Mouse (Mus musculus) CH12.LX (cell line): Measurements from ENCODE around the gene Tyms. TPM values are rescaled to one million over a fixed set of nuclear protein-coding genes. Genes with fewer than 3 reads are reported as not detected.

Experiments
- DNase-seq: peaks from one replicate; pipeline ENCODE4 v3.0.0-alpha.2; 2013; ENCODE audit errors: extremely low read depth
- H3K27ac ChIP-seq: 2 replicates; pipeline ENCODE4 v1.5.1; 2012; ENCODE audit warnings: low read depth, mild to moderate bottlenecking, control low read depth, moderate library complexity; ENCODE audit not compliant: insufficient read depth
- H3K27me3 ChIP-seq: replicated peaks from 2 replicates; pipeline ENCODE3; 2012; ENCODE audit warnings: inconsistent platforms
- H3K36me3 ChIP-seq, 2 experiments: replicated peaks in 1 of 2; 2 replicates each; pipeline versions ENCODE3 to v1.6.1; 2012; ENCODE audit warnings: inconsistent platforms in 1 of 2, low read length in 1 of 2, mild to moderate bottlenecking in 1 of 2, mixed read lengths in 1 of 2, moderate library complexity in 1 of 2; ENCODE audit not compliant: control insufficient read depth in 1 of 2, insufficient read depth in 1 of 2
- H3K4me1 ChIP-seq, 2 experiments: 2 replicates each; pipeline ENCODE4 v1.6.1; 2012; ENCODE audit warnings: inconsistent platforms in 1 of 2, moderate library complexity in 1 of 2; ENCODE audit not compliant: insufficient read depth in 2 of 2, control insufficient read depth in 1 of 2
- H3K4me2 ChIP-seq: 2 replicates; pipeline ENCODE4 v1.6.1; 2012; ENCODE audit warnings: low read depth, mild to moderate bottlenecking, control low read depth; ENCODE audit not compliant: poor library complexity, insufficient read depth, severe bottlenecking
- H3K4me3 ChIP-seq, 3 experiments: fragments of 150-350 bp in 1 of 3; sonication (generic) in 1 of 3; replicated peaks in 1 of 3; 2 replicates each; pipeline versions ENCODE3 to v1.5.1; 2011 to 2012; ENCODE audit warnings: low read depth in 2 of 3, low read length in 2 of 3, mild to moderate bottlenecking in 2 of 3, moderate library complexity in 2 of 3, control low read depth in 1 of 3, improper control_type of control experiment in 1 of 3, inconsistent platforms in 1 of 3, mixed read lengths in 1 of 3; ENCODE audit not compliant: poor library complexity in 1 of 3
- H3K79me2 ChIP-seq: replicated peaks from 2 replicates; pipeline ENCODE4 v1.6.1; 2012; ENCODE audit warnings: mild to moderate bottlenecking, moderate library complexity; ENCODE audit not compliant: control insufficient read depth, poor library complexity, insufficient read depth, severe bottlenecking; ENCODE audit errors: extremely low read depth
- H3K9ac ChIP-seq: 2 replicates; pipeline ENCODE4 v1.6.1; 2012; ENCODE audit warnings: low read depth, mild to moderate bottlenecking, control low read depth, moderate library complexity; ENCODE audit not compliant: insufficient read depth
- H3K9me3 ChIP-seq: replicated peaks from 2 replicates; pipeline ENCODE3; 2012; ENCODE audit warnings: low read length, inconsistent platforms, mixed read lengths
- BHLHE40 ChIP-seq: IDR thresholded peaks from 2 replicates; pipeline ENCODE4 v1.6.1; 2011; ENCODE audit warnings: mild to moderate bottlenecking, low read depth, low read length, improper control_type of control experiment
- CHD2 ChIP-seq: IDR thresholded peaks from 2 replicates; pipeline ENCODE4 v1.6.1; 2011; ENCODE audit warnings: low read length, improper control_type of control experiment
- CTCF ChIP-seq, 2 experiments: IDR thresholded peaks in 1 of 2; conservative IDR thresholded peaks in 1 of 2; 2 replicates each; pipeline ENCODE4 v1.5.1; 2011 to 2012; ENCODE audit warnings: low read depth in 2 of 2, low read length in 2 of 2, improper control_type of control experiment in 1 of 2, inconsistent platforms in 1 of 2, mild to moderate bottlenecking in 1 of 2, moderate library complexity in 1 of 2
- E2F4 ChIP-seq: IDR thresholded peaks from 2 replicates; pipeline ENCODE4 v1.6.1; 2011; ENCODE audit warnings: low read depth, low read length, improper control_type of control experiment; ENCODE audit not compliant: insufficient replicate concordance
- ELF1 ChIP-seq: IDR thresholded peaks from 2 replicates; pipeline ENCODE4 v1.6.1; 2014; ENCODE audit warnings: low read depth, mild to moderate bottlenecking, inconsistent platforms, low read length, improper control_type of control experiment
- EP300 ChIP-seq: IDR thresholded peaks from 2 replicates; pipeline ENCODE4 v1.6.1; 2011; ENCODE audit warnings: low read length, improper control_type of control experiment
- ETS1 ChIP-seq: conservative IDR thresholded peaks from 2 replicates; pipeline ENCODE4 v1.6.1; 2012; ENCODE audit warnings: low read depth, mild to moderate bottlenecking, inconsistent platforms, low read length, improper control_type of control experiment, moderate library complexity
- HCFC1 ChIP-seq: IDR thresholded peaks from 2 replicates; pipeline ENCODE4 v1.6.1; 2012; ENCODE audit warnings: low read depth, mild to moderate bottlenecking, inconsistent platforms, low read length, improper control_type of control experiment
- JUND ChIP-seq: conservative IDR thresholded peaks from 2 replicates; pipeline ENCODE4 v1.6.1; 2011; ENCODE audit warnings: low read depth, low read length, improper control_type of control experiment
- MAFK ChIP-seq: IDR thresholded peaks from 2 replicates; pipeline ENCODE4 v1.6.1; 2011; ENCODE audit warnings: low read length, improper control_type of control experiment; ENCODE audit not compliant: insufficient replicate concordance
- MAZ ChIP-seq: IDR thresholded peaks from 2 replicates; pipeline ENCODE4 v1.6.1; 2012; ENCODE audit warnings: low read depth, mild to moderate bottlenecking, inconsistent platforms, low read length, improper control_type of control experiment, moderate library complexity
- MYC ChIP-seq: IDR thresholded peaks from 2 replicates; pipeline ENCODE4 v1.6.1; 2011; ENCODE audit warnings: low read depth, mild to moderate bottlenecking, improper control_type of control experiment, low read length
- NRF1 ChIP-seq: IDR thresholded peaks from 2 replicates; pipeline ENCODE4 v1.6.1; 2014; ENCODE audit warnings: low read depth, mild to moderate bottlenecking, inconsistent platforms, low read length, improper control_type of control experiment, moderate library complexity
- PAX5 ChIP-seq: IDR thresholded peaks from 2 replicates; pipeline ENCODE4 v1.6.1; 2012; ENCODE audit warnings: low read length, inconsistent platforms, mixed read lengths
- POLR2A ChIP-seq: IDR thresholded peaks from 2 replicates; pipeline ENCODE4 v1.6.1; 2011; ENCODE audit warnings: low read depth, mild to moderate bottlenecking, improper control_type of control experiment, low read length
- POLR2AphosphoS2 ChIP-seq: IDR thresholded peaks from 2 replicates; pipeline ENCODE4 v1.6.1; 2011; ENCODE audit warnings: low read depth, low read length, improper control_type of control experiment
- RAD21 ChIP-seq: IDR thresholded peaks from 2 replicates; pipeline ENCODE4 v1.6.1; 2011; ENCODE audit warnings: low read depth, mild to moderate bottlenecking, low read length, improper control_type of control experiment, moderate library complexity
- SIN3A ChIP-seq: IDR thresholded peaks from 2 replicates; pipeline ENCODE4 v1.6.1; 2012; ENCODE audit warnings: low read length, improper control_type of control experiment, inconsistent platforms
- TBP ChIP-seq: conservative IDR thresholded peaks from 2 replicates; pipeline ENCODE4 v1.6.1; 2011; ENCODE audit warnings: low read depth, low read length, improper control_type of control experiment
- UBTF ChIP-seq: IDR thresholded peaks from 2 replicates; pipeline ENCODE4 v1.6.1; 2012; ENCODE audit warnings: low read depth, mild to moderate bottlenecking, inconsistent platforms, low read length, improper control_type of control experiment, moderate library complexity
- dilution Hi-C: fragments of 300-500 bp; cut with MboI; formaldehyde crosslinking; loops from 2 replicates; pipeline ENCODE4 v1.14.3; 2020; ENCODE audit warnings: low sequenced_read_pairs; ENCODE audit not compliant: extremely low pct_unique_long_range_greater_than_20kb, extremely low pct_ligation_motif_present
- in situ Hi-C: fragments of 300-500 bp; cut with MboI; formaldehyde crosslinking; loops from 3 replicates; pipeline ENCODE4 v1.14.3; 2019; ENCODE audit warnings: low sequenced_read_pairs, low pct_ligation_motif_present, low pct_unique_long_range_greater_than_20kb, mixed read lengths
- polyA plus RNA-seq: library from polyadenylated mRNA; unstranded; fragments of >175 nt; gene quantifications from 2 replicates; pipeline ENCODE4 v1.2.1, GENCODE M21; 2012; ENCODE audit warnings: low read depth; ENCODE audit not compliant: insufficient read length
- total RNA-seq, 2 experiments: library from RNA; depleted of rRNA; stranded (reverse); fragments of 300-350 nt in 1 of 2; fragments of >200 nt in 1 of 2; gene quantifications; 2 replicates each; pipeline ENCODE4 v1.2.3; 2012 to 2014

Tyms gene
- total and polyA plus RNA-seq, 3 experiments = 153 to 260 (median 193) TPM

- peaks cover 5 to 26% of the 10 kb centered on the region in 2 experiments for H3K36me3 ChIP-seq
Observed at GRCm38 (mm10) chr5:30095731-30096130, 22.3 kb upstream of the Tyms start.

GRCm38 (mm10) chr5:30094399-30094798 lies 21.0 kb upstream of the Tyms start:
- in situ Hi-C loops = loop anchor here (25.0 kb wide), 2 partner anchors 282 to 682 kb away; no protein-coding TSS in a partner anchor
- dilution Hi-C loops = no loop called here

More at GRCm38 (mm10) chr5:30095731-30096130, 22.3 kb upstream of the Tyms start:
- H3K27me3 ChIP-seq = no peaks in the 10 kb centered on the region
- H3K4me1 ChIP-seq = peaks cover 2 to 7% of the 10 kb centered on the region in 2 experiments; a peak in 3 of 4 replicates
- no peak overlapping the region for H3K27ac ChIP-seq
- H3K4me3 ChIP-seq = no peak overlapping the region
- DNase-seq = no peak
- TF ChIP-seq MYC (no peak), MAFK (no peak), E2F4 (no peak), TBP (no peak)
- peaks cover 20% of the 10 kb centered on the region for H3K9me3 ChIP-seq
- H3K79me2 ChIP-seq = no peaks in the 10 kb centered on the region
- in situ Hi-C loops = loop anchor here (25.0 kb wide), 2 partner anchors 283 to 683 kb away; no protein-coding TSS in a partner anchor
- no peak overlapping the region for H3K4me2 ChIP-seq
- dilution Hi-C loops = no loop called here
- H3K9ac ChIP-seq = no peak overlapping the region

GRCm38 (mm10) chr5:30092701-30093100 lies 19.3 kb upstream of the Tyms start:
- Histone ChIP-seq H3K27me3 (no peaks in the 10 kb centered on the region), H3K27ac (no peak overlapping the region), H3K9ac (no peak overlapping the region), H3K4me3 (peak overlapping the region; percentile 37 to 50 (median 38)), H3K4me2 (no peak overlapping the region), H3K36me3 (peaks cover 0 to 11% of the 10 kb centered on the region in 2 experiments), H3K4me1 (peaks cover 0 to 4% of the 10 kb centered on the region in 2 experiments; a peak in 1 of 4 replicates), H3K9me3 (no peaks in the 10 kb centered on the region), H3K79me2 (no peaks in the 10 kb centered on the region)
- in situ Hi-C loops (loop anchor here (25.0 kb wide), 2 partner anchors 280 to 680 kb away; no protein-coding TSS in a partner anchor), dilution Hi-C loops (no loop called here)
- peak; percentile 73 for DNase-seq
- no peak for TF ChIP-seq EP300
- TF ChIP-seq ETS1 = no peak
- TF ChIP-seq NRF1 = no peak
- no peak for TF ChIP-seq SIN3A
- no peak for TF ChIP-seq PAX5

More at GRCm38 (mm10) chr5:30094399-30094798, 21.0 kb upstream of the Tyms start:
- no peak overlapping the region for H3K4me2 ChIP-seq
- H3K4me3 ChIP-seq = no peak overlapping the region
- no peaks in the 10 kb centered on the region for H3K79me2 ChIP-seq
- peaks cover 9% of the 10 kb centered on the region for H3K9me3 ChIP-seq
- peaks cover 5 to 23% of the 10 kb centered on the region in 2 experiments for H3K36me3 ChIP-seq
- peaks cover 2 to 7% of the 10 kb centered on the region in 2 experiments; a peak in 3 of 4 replicates for H3K4me1 ChIP-seq
- no peaks in the 10 kb centered on the region for H3K27me3 ChIP-seq
- no peak overlapping the region for H3K27ac ChIP-seq
- no peak for DNase-seq
- no peak overlapping the region for H3K9ac ChIP-seq
- TF ChIP-seq HCFC1 = no peak
- TF ChIP-seq RAD21 = peak; percentile 42
- TF ChIP-seq JUND = no peak
- no peak for TF ChIP-seq NRF1
- TF ChIP-seq CHD2 = no peak
- no peak for TF ChIP-seq BHLHE40
- no peak for TF ChIP-seq ELF1
- TF ChIP-seq MAZ = no peak
- peak in 1 of 2 experiments; percentile 34; a peak in 2 of 4 replicates for TF ChIP-seq CTCF (conservative IDR thresholded peaks at IDR 0.05 in 1 of 2, IDR thresholded peaks at IDR 0.05 in 1 of 2; ENCODE audit: low read depth in 2 of 2, low read length in 2 of 2)
- TF ChIP-seq UBTF = no peak
- no peak for TF ChIP-seq POLR2AphosphoS2
- TF ChIP-seq POLR2A = no peak
- TF ChIP-seq MAFK = no peak
